Mouse (Mus musculus): ENCODE data around the gene Etaa1.
A peak's percentile ranks its signal among the peaks of the same experiment; 100 is the strongest.
"Not testable (repeated sequence)": the region's sequence is repeated elsewhere in the genome, so short reads cannot be mapped to it uniquely, and the experiment has no call there.

Etaa1 gene

DNA sequence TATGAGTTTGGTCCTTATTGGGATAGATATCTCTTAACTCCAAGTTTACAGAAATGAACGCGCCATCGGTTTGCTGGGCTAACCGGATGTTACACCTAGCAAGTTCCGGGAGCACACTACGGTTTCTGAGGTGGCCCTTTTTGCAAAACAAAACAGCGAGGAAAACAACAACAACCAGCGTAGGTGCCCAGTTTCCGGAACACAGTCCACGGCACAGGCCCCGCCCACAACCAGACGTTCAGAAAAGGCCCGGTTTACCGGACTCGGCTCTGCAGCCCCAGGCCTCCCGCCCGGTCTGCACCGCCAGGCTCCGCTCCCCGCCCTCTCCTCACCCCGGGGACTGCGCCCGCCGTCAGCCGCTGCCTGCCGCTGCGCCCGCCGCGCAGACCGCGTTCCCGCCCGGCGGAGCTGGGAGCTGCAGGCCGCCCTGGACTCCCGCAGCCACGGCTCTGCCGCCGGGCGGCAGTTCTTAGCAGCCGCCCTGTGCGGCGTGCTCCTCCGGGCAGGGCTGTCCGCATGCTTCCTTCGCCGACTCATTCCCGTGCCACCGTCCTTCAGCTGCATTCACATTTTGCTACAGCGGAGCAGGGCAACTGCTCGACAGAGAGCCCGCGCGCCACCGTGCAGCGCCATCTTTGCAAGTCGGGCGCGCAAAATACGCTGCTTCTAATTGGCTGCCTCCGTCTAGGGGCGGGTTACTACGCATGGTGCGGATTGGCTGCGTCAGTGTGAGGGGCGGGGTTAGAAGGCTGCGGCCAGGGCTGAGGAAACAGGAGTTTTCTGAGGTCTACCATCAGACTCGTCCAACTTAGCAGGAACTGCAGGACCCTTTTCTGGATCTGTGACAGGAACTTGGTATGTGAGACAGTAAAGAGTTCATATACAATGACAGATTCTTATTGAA lies at the start of gene Etaa1:
Gene Etaa1 (minus strand): TSS at position 645 of the 904 bp plus-strand sequence.
- peak; percentile 54 for DNase-seq (ENCODE audit: extremely low spot score, low read depth, low spot score)

DNA sequence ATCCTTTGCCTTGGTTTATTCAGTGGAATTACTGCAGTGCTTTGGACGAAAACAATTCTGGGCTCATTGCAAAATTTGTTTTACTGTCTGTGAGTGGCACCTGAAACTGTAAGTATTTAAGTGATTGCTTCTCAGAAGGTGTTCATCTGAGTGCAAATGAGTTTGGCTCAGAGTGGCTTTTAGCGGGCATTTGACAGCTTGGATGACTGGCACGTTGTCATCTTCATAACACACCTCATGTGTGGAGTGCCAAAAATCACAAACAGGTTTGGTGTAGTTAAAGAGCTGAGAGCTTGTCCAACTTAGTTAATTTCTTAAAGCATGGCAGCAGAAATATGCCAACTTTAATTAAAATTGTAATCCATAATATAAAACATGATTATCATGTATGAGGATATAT lies 40.5 kb upstream of the Etaa1 start:
- no peak for DNase-seq (ENCODE audit: extremely low spot score, low read depth, low spot score)

GRCm38 (mm10) chr11:17992311-17992710 lies 38.6 kb upstream of the Etaa1 start:
- DNase-seq (ENCODE audit: extremely low spot score, low read depth, low spot score) = no peak

- DNase-seq (ENCODE audit: extremely low spot score, low read depth, low spot score) = no peak
These were observed 29.7 kb upstream of the Etaa1 start for GRCm38 (mm10) chr11:17983331-17983730.

DNA sequence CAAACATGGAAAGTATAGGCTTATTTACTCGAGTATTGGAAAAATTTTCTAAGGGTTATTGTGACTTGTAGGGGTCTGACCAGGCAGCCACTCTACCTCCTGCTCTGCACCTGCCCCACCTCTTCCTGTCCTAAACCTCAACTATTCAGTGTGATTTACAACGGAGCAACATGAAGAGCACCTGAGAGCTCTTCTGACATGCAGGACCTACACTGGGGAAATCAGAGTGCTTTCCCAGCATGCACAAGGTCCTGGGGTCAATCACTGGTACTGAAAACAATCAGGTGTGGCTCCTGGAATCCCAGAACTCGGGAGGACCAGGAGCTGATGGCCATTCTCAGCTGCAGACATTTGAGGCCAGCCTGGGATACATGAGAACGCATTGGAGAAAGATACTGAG lies 27.6 kb upstream of the Etaa1 start:
- no peak for DNase-seq (ENCODE audit: extremely low spot score, low read depth, low spot score)

GRCm38 (mm10) chr11:17975581-17975980 lies 21.9 kb upstream of the Etaa1 start:
- DNase-seq (ENCODE audit: extremely low spot score, low read depth, low spot score) = no peak

- no peak for DNase-seq (ENCODE audit: extremely low spot score, low read depth, low spot score)
These were observed 884 bp downstream of the Etaa1 start for GRCm38 (mm10) chr11:17952791-17953190.

GRCm38 (mm10) chr11:17951336-17951735 lies 2.3 kb downstream of the Etaa1 start:
- no peak for DNase-seq (ENCODE audit: extremely low spot score, low read depth, low spot score)

DNA sequence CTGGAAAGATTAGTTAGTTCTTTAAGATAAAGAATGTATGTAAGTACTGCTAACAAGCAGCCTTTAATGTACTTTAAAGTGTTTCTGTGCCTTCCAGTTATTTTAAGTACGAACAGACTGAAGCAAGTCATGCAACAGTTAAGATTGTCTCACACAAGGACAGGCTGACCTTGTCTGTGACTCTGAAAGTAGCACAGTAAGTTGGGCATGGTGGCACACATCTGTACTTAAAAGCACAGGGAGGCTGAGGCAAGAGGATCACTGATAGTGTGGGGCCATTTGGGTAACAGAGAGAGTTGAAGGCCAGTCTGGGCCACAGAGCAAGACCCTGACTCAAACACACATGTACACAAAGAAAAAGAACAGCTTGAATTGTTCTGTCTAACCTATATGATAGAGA lies 14.5 kb downstream of the Etaa1 start:
- no peak for DNase-seq (ENCODE audit: extremely low spot score, low read depth, low spot score)

- no peak for DNase-seq (ENCODE audit: extremely low spot score, low read depth, low spot score)
These were observed 15.7 kb downstream of the Etaa1 start for GRCm38 (mm10) chr11:17937931-17938330.

DNA sequence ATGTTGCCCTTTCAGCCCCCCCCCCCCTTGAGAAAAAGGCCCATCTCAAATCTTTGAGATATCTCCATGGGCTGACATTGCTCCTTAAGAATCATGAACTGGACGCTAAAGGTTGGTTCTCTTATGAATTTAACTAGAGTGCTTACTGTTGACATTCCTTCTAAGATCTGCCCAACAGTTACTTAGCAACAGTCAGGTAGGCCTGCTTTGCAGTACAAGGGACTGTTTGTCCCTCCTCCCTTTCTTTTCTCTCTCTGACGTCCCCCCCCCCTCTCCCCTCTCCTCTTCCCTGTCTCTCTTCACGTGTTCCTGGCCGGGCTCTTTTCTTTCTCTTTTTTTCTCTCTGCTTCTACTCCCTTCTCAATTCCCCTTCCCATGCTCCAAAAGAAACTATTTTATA lies 35.8 kb downstream of the Etaa1 start:
- DNase-seq (ENCODE audit: extremely low spot score, low read depth, low spot score) = no peak

GRCm38 (mm10) chr11:17917101-17917500 lies 36.6 kb downstream of the Etaa1 start:
- no peak for DNase-seq (ENCODE audit: extremely low spot score, low read depth, low spot score)

GRCm38 (mm10) chr11:17916486-17916885 lies 37.2 kb downstream of the Etaa1 start:
- DNase-seq (ENCODE audit: extremely low spot score, low read depth, low spot score) = no peak

- not testable (repeated sequence) for DNase-seq (ENCODE audit: extremely low spot score, low read depth, low spot score)
These were observed 52.7 kb downstream of the Etaa1 start for GRCm38 (mm10) chr11:17900996-17901395.
